Mouse (Mus musculus) testis, postnatal 10 days (tissue): ENCODE results near the gene Gm17304.

ENCODE experiments used
- DNase-seq: peaks from one replicate; pipeline ENCODE4 v3.0.0; 2021; ENCODE audit warnings: low spot score

Gm17304 gene

DNA sequence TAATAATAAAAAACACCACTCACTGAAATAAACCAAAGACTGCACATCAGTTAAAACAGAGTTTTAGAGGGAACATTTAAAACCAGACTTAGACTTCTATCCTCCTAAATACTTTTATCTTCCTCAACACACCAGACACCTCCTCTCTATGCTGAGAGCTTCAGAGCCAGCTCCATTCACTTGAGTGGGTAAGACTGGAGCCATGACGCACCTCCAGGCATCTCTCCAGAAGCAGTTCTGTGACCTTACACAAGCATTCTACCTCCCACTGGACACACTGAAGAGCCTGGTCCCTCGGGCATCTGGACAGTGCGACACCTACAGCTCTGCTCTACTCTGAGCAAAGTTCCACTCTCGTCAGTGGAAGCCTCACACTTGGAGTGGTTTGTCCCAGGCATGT, 14.4 kb downstream of the Gm17304 start:
- DNase-seq, result no peak

- DNase-seq, result no peak
Measured at GRCm38 (mm10) chr5:106628369-106629149, 19.7 kb downstream of the Gm17304 start.

DNA sequence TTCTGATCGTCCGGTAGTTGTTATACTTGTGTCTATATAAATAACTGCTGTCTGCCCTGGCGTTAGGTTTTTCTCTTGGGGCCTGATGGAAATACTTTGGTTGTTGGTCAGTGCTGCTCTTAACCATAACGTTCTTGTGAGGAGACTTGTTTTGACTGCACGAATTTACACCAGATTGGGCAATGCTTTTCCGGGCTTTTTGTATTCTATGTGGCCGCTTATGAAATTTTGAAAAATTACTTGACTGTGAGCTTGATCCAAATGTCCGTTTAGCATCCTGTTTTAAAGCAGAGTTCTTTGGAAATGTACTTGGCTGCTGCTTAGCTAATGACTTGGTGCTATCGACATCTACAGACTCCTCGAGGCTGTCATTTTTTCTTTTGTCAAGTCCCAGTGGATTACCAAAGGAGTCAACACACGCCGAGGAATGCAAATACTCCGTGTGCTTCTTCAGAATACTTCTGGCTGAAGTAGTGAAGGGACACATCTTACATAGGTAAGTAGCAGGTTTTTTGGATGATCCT, 27.6 kb downstream of the Gm17304 start:
- DNase-seq, result no peak

GRCm38 (mm10) chr5:106639627-106640026, 30.7 kb downstream of the Gm17304 start:
- no peak for DNase-seq

- DNase-seq, result no peak
Measured at GRCm38 (mm10) chr5:106640235-106640809, 31.4 kb downstream of the Gm17304 start.

- DNase-seq, result no peak
Measured at GRCm38 (mm10) chr5:106641876-106642275, 33.0 kb downstream of the Gm17304 start.

- no peak for DNase-seq
Measured at GRCm38 (mm10) chr5:106643434-106643833, 34.5 kb downstream of the Gm17304 start.

DNA sequence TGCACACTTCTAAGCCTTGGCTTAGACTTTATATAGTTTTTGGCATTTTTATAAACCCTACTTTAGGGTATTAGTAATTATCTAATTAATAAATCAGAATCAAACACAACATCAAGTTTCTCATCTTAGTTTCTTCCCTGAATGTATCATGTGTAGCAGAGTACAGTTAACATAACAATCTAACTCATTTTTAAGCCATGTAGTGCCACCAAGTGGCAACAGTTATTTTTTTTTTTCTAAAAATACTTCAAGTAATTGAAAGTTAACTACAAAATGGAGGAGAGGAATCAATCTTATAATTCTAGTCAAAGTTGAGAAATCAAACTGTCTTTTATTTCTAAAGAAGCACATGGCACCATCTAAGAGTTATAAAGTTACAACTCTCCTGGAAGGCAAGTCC, 40.5 kb downstream of the Gm17304 start:
- no peak for DNase-seq

DNA sequence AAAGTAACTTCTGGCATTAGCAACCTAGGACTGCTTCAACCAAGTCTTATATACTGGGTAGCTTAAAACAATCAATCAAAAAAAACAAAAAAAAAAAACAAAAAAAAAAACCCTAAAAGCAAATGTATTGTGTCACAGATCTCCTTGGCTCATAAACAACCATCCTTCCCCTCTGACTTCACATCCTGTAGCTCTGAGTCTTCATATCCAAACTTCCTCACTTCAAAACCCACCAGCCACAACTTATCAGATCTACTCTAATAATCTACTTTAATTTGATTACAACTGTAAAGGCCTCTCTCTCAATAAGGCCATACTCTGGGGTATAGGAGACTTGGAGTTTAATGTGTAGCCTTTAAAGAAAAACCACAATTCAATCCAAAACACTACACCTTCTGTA, 41.1 kb downstream of the Gm17304 start:
- DNase-seq, result no peak

DNA sequence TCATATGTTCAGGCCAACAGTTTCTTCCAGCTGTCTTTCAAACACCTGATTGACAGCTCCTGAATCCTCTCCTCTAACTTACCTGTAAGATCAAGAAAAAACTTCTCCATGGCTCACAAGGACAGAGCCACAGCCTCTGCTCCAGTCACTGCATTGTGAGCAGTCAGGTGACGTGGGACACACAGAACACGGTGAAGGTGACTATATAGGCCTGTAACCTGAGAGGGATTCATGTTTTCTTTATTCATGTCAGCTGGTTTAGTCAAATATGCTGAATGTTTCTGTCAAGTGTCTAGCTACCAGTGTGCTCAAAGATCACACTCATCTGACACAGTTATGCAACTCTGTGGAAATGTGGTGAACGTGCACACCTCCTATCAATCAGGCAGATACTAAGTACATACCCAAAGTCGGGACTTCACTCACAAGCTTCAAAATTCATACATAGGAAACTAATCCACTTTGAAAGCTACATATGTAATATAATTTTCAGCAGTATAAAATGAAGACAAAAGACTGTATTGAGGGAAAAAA, 43.4 kb downstream of the Gm17304 start:
- DNase-seq, result no peak

GRCm38 (mm10) chr5:106652790-106653328, 44.0 kb downstream of the Gm17304 start:
- no peak for DNase-seq
